Mouse (Mus musculus) lung, postnatal 0 days (tissue): Measurements from ENCODE around the gene Cdc6. TPM values are rescaled to one million over a fixed set of nuclear protein-coding genes. Genes with fewer than 3 reads are reported as not detected.
"Not testable (repeated sequence)": the region's sequence is repeated elsewhere in the genome, so short reads cannot be mapped to it uniquely, and the experiment has no call there.

Experiments used
- ATAC-seq: fragments of 200-750 bp; cut with Nextera tagmentation; 2 replicates; pipeline ENCODE4 v1.8.0; 2017; ENCODE audit warnings: moderate library complexity
- DNase-seq: peaks from one replicate; pipeline ENCODE4 v3.0.0-alpha.2; 2016; ENCODE audit warnings: low spot score
- H3K27ac ChIP-seq: fragments of 300-500 bp; sonication (generic); 2 replicates; pipeline ENCODE4 v1.5.1; 2014; ENCODE audit warnings: antibody characterized with exemption, mild to moderate bottlenecking, low read length, mixed read lengths
- H3K27me3 ChIP-seq: fragments of 300-500 bp; sonication (generic); replicated peaks from 2 replicates; pipeline ENCODE4 v1.6.1; 2014; ENCODE audit warnings: low read length, mixed read lengths; ENCODE audit not compliant: insufficient read depth
- H3K36me3 ChIP-seq: fragments of 300-500 bp; sonication (generic); 2 replicates; pipeline ENCODE4 v1.6.1; 2014; ENCODE audit warnings: low read length, mixed read lengths; ENCODE audit not compliant: insufficient read depth
- H3K4me1 ChIP-seq: fragments of 300-500 bp; sonication (generic); 2 replicates; pipeline ENCODE4 v1.6.1; 2014; ENCODE audit warnings: antibody characterized with exemption, low read depth, low read length, mixed read lengths; ENCODE audit not compliant: insufficient read depth
- H3K4me2 ChIP-seq: fragments of 300-500 bp; sonication (generic); replicated peaks from 2 replicates; pipeline ENCODE4 v1.6.1; 2014; ENCODE audit warnings: low read depth, mild to moderate bottlenecking, low read length, moderate library complexity, mixed read lengths
- H3K4me3 ChIP-seq: fragments of 300-500 bp; sonication (generic); 2 replicates; pipeline ENCODE4 v1.5.1; 2014; ENCODE audit warnings: low read depth, low read length
- H3K9ac ChIP-seq: fragments of 300-500 bp; sonication (generic); replicated peaks from 2 replicates; pipeline ENCODE4 v1.6.1; 2014; ENCODE audit warnings: low read depth, mild to moderate bottlenecking
- H3K9me3 ChIP-seq: fragments of 300-500 bp; sonication (generic); 2 replicates; pipeline ENCODE4 v1.6.1; 2016; ENCODE audit warnings: low read length, mixed read lengths
- CTCF ChIP-seq: IDR thresholded peaks from 2 replicates; pipeline ENCODE4 v1.5.1; 2016; ENCODE audit warnings: antibody characterized with exemption, mild to moderate bottlenecking
- EP300 ChIP-seq: IDR thresholded peaks from 2 replicates; pipeline ENCODE4 v1.6.1; 2016; ENCODE audit warnings: antibody characterized with exemption, mild to moderate bottlenecking, control low read depth
- WGBS: fragments of 180-500 bp; shearing (Covaris S2); extraction: QIAGEN DNeasy Blood & Tissue Kit; methylation state at CpG from one replicate; pipeline ENCODE4 v1.1.7; 2014; 5-methylcytosine and 5-hydroxymethylcytosine counted together
- polyA plus RNA-seq: library from polyadenylated mRNA; unstranded; fragments of >200 nt; fragmentation: Nextera tagmentation; extraction: Ambion mirVana; gene quantifications from 2 replicates; pipeline ENCODE4 v1.2.1, GENCODE M21; 2015

The Cdc6 gene
- polyA plus RNA-seq, 1 experiment from 2014 or later = 2.6 TPM

GRCm38 (mm10) chr11:98916376-98916775 lies 8.8 kb downstream of the Cdc6 start:
- DNase-seq, H3K4me3 ChIP-seq, H3K9me3 ChIP-seq, H3K4me1 ChIP-seq, H3K9ac ChIP-seq, H3K27ac ChIP-seq, H3K36me3 ChIP-seq, ATAC-seq, H3K27me3 ChIP-seq, H3K4me2 ChIP-seq: not testable (repeated sequence)
- TF ChIP-seq CTCF = peak; percentile 61
- WGBS = 96% methylated on average over 3 of the region's 3 CpGs

DNA sequence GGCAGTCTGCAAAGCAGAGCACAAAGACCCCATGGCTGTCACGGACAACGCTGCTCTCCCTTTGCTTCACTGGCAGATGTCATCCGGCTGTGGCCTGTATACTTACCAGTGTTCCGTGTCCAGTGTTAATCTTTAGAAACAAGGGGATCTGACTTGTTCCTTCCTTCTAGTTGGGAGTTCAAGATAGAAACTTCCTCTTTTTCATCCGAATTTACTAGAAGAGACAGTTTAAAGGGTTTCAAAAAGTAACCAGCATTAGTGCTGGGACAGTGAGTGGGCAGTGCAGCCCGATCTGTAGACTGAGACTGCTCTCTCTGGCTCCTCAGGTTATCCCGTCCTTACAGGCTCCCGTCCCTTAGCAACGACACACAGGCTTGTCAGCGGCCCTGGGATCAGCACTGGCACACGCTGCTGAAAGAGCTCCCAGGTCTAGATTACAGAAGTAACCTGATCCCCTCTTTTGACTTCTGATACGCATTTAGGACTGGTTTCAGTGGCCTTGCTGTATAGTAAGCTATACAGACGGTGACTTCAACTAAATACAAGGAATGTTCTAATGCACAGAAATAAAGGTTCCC lies 9.9 kb downstream of the Cdc6 start:
- H3K36me3 ChIP-seq = no peaks in the 10 kb centered on the region
- DNase-seq = no peak

GRCm38 (mm10) chr11:98918231-98918630 lies 10.6 kb downstream of the Cdc6 start:
- no peaks in the 10 kb centered on the region for H3K4me1 ChIP-seq
- DNase-seq (peak; percentile 84), ATAC-seq (peak; percentile 43)
- no peak overlapping the region for H3K4me3 ChIP-seq
- H3K9me3 ChIP-seq = no peaks in the 10 kb centered on the region
- H3K27me3 ChIP-seq = no peaks in the 10 kb centered on the region
- peak overlapping the region; percentile 43 for H3K27ac ChIP-seq
- 40% methylated on average over 9 of the region's 9 CpGs for WGBS
- no peak overlapping the region for H3K9ac ChIP-seq
- TF ChIP-seq EP300 (no peak), CTCF (peak; percentile 22; the same call in 1 of the 2 replicates)
- H3K4me2 ChIP-seq = no peak overlapping the region
- no peaks in the 10 kb centered on the region for H3K36me3 ChIP-seq

More for the DNA sequence above, 9.9 kb downstream of the Cdc6 start:
- Histone ChIP-seq H3K27me3 (no peaks in the 10 kb centered on the region), H3K9me3 (no peaks in the 10 kb centered on the region), H3K4me2 (no peak overlapping the region), H3K27ac (peak overlapping the region; percentile 43), H3K9ac (no peak overlapping the region), H3K4me1 (no peaks in the 10 kb centered on the region), H3K4me3 (no peak overlapping the region)
- no peak for ATAC-seq
- WGBS = 65% methylated on average over 13 of the region's 13 CpGs
- no peak for TF ChIP-seq CTCF
- TF ChIP-seq EP300 = no peak

- no peak for TF ChIP-seq EP300
- TF ChIP-seq CTCF = no peak
- H3K9me3 ChIP-seq = no peaks in the 10 kb centered on the region
- no peaks in the 10 kb centered on the region for H3K36me3 ChIP-seq
- 94% methylated on average over 11 of the region's 11 CpGs for WGBS
- DNase-seq (no peak), ATAC-seq (no peak)
- H3K27ac ChIP-seq = no peak overlapping the region
- no peak overlapping the region for H3K9ac ChIP-seq
- no peak overlapping the region for H3K4me2 ChIP-seq
- no peak overlapping the region for H3K4me3 ChIP-seq
- H3K27me3 ChIP-seq = no peaks in the 10 kb centered on the region
- peaks cover 3% of the 10 kb centered on the region; the same call in 1 of the 2 replicates for H3K4me1 ChIP-seq
These were observed 11.4 kb downstream of the Cdc6 start for GRCm38 (mm10) chr11:98919009-98919408.

GRCm38 (mm10) chr11:98921813-98922212 lies 14.2 kb downstream of the Cdc6 start:
- not testable (repeated sequence) for DNase-seq, H3K9ac ChIP-seq, H3K27me3 ChIP-seq, H3K9me3 ChIP-seq, H3K4me3 ChIP-seq, H3K27ac ChIP-seq, H3K36me3 ChIP-seq
- H3K4me2 ChIP-seq = 0 out of 2 replicates have a peak overlapping the region, but pooled peaks have one; percentile 3
- WGBS = 43% methylated on average over 15 of the region's 15 CpGs
- peaks cover 21% of the 10 kb centered on the region for H3K4me1 ChIP-seq
- peak; percentile 77 for TF ChIP-seq CTCF
- ATAC-seq = peak; percentile 13; the same call in 1 of the 2 replicates

DNA sequence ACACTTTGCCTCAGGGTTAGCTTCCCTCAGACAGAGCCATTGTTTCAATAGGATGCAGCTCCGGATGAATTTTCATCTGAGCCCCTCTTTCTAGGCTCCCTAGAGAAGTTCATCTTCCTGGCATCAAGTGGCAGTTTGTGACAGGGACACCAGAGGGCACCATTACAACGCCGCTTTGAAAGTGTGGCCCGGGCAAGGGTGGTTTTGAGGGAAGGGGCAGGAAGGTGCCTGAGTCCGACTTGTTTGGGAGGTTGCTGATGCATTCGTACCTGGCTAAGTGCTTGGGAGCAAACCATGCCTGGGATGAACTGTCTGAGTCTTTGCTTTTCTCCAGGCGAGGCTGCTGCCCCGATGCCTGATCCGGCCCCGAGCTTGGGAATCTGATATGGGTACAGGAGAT lies 14.7 kb downstream of the Cdc6 start:
- H3K27me3 ChIP-seq, H3K4me3 ChIP-seq, H3K9me3 ChIP-seq, H3K9ac ChIP-seq, H3K36me3 ChIP-seq, H3K27ac ChIP-seq: not testable (repeated sequence)
- H3K4me2 ChIP-seq = 0 out of 2 replicates have a peak overlapping the region, but pooled peaks have one; percentile 3
- ATAC-seq (peak; percentile 25; the same call in 1 of the 2 replicates), DNase-seq (peak; percentile 73)
- 48% methylated on average over 10 of the region's 10 CpGs for WGBS
- peaks cover 23% of the 10 kb centered on the region for H3K4me1 ChIP-seq
- peak; percentile 92 for TF ChIP-seq CTCF
